Mouse (Mus musculus) splenic B cell, adult 2 months (primary cell): ENCODE data around the gene Taf5.

Source experiments
- DNase-seq: peaks from one replicate; pipeline ENCODE4 v3.0.0-alpha.2; 2011; ENCODE audit warnings: low read depth, low spot score
- H3K27me3 ChIP-seq: 2 replicates; pipeline ENCODE4 v1.6.1; 2012; ENCODE audit warnings: mild to moderate bottlenecking, low read length, moderate library complexity, mixed read lengths; ENCODE audit not compliant: control insufficient read depth, poor library complexity, insufficient read depth, severe bottlenecking
- H3K36me3 ChIP-seq: 2 replicates; pipeline ENCODE4 v1.6.1; 2012; ENCODE audit warnings: mild to moderate bottlenecking, low read length, moderate library complexity, mixed read lengths; ENCODE audit not compliant: control insufficient read depth, poor library complexity, insufficient read depth, severe bottlenecking

Taf5 gene

DNA sequence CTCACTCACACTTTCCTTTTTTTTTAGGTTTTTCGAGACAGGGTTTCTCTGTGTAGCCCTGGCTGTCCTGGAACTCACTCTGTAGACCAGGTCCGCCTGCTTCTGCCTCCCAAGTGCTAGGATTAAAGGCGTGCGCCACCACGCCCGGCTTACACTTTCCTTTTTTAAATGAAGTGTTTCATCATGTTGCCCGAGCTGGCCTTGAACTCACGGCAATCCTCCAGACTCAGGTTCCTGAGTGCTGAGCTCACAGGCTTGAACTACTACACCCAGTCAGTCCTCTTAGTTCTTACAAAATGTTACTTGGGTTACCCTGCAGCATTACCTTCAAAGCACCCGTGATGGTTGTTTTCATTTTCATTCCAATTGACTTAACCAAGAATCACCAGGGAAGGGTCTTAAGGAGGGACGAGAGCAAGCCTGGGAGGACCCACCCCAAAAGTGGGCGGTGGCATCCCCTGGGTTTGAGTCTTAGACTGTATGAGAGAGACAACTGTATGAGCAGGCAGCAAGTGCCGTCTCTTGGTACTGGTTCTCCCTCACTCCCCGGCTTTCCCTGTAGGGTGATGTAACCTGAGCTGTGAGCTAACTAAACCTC lies 20.2 kb upstream of the Taf5 start:
- Histone ChIP-seq H3K27me3 (no peaks in the 10 kb centered on the region), H3K36me3 (peaks cover 8% of the 10 kb centered on the region)
- no peak for DNase-seq

DNA sequence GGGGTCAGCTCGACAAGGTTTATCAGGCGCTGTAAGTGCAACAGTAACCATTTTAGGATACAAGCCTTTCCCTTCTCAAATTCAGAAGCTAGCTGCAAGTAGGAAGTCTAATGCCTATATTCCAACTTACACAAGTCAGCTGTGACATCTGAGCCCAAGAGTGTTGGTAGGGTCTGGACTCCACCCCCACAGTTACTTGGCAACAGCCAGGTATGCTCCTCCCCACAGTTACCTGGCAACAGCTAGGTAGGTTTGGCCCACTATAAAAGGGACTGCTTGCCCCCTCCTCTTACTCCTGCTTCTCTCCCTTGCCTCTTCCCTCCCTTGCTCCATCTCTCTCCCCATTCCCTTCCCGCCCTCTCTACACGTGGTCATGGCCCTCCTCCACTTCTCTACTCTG lies 18.5 kb upstream of the Taf5 start:
- H3K27me3 ChIP-seq: no peaks in the 10 kb centered on the region
- H3K36me3 ChIP-seq: peaks cover 7% of the 10 kb centered on the region
- DNase-seq: no peak

DNA sequence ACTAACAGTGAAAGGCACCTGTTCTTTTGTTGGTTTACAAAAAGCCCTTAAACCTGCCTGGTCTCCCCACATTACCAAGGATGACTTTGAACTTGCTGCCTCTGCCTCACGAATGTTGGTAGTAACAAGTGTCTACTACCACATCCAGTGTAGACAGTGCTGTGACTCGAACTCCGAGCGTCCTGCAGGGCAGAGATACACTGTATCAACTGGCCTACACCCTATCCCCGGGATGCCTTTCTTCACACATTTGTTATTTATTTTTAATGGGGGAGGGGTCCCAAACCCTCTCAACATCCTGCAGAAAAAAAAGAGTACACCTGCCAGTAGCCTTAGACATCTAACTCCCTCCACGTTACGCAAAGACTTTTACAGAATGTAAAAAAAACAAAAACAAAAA lies 17.7 kb upstream of the Taf5 start:
- no peak for DNase-seq

DNA sequence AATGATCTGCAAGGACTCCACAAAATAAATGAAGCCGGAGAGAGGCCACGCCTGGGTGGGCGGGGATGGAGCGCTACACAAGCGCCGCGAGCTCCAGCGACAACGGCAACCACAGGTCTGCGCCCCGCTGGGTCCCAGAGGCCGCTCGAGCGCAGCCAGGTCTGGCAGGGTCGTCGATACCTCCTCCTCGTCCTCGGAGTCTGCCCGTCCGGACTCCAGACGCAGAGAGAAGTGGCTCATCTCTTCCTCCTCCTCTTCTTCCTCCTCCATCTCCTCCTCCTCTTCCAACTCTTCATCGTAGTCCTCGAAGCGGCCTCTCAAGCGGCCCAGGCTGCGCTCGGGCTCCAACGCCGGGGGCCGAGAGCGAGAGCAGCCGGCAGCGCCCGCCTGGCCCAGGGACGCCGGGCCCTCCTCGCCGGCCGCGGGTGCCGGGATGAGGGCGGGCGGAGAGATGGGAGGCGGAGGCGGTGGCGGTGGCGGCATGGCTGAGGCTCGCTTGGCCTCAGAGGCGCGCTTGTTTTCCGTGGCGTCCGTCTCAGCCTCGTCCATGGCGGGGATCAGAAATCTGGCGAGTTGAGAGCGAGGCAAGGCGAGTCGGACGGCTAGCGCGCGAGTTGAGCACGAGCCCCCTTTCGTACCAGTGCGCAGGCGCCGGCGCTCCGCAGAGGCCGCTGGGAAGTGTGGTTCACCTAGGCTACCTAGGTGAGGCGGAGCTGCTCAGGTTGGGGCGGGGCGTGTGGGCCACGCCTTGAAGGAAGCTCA lies 17.1 kb upstream of the Taf5 start, which contains the start of gene Pcgf6:
Gene Pcgf6, minus strand, starts transcription at position 636 of the 762 bp plus-strand sequence.
- DNase-seq: peak; percentile 91
- no peaks in the 10 kb centered on the region for H3K27me3 ChIP-seq
- H3K36me3 ChIP-seq: peaks cover 6% of the 10 kb centered on the region

More for the DNA sequence above, 17.7 kb upstream of the Taf5 start:
- H3K36me3 ChIP-seq: peaks cover 6% of the 10 kb centered on the region
- H3K27me3 ChIP-seq: no peaks in the 10 kb centered on the region

DNA sequence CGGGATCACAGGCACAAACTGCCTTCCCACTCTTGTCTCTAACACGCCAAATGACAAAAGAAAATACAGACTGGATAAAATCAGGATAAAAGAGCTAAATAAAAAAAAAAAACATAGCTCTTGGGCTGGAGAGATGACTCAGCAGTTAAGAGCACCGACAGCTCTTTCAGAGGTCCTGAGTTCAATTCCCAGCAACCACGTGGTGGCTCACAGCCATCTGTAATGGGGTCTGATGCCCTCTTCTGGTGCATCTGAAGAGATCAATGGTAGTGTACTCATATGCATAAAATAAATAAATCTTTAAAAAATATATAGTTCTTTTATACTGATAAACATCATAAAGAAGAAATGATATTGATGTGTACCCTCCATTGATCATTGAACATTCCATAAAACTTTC lies 14.6 kb upstream of the Taf5 start:
- Histone ChIP-seq H3K36me3 (no peaks in the 10 kb centered on the region), H3K27me3 (no peaks in the 10 kb centered on the region)
- DNase-seq: no peak

DNA sequence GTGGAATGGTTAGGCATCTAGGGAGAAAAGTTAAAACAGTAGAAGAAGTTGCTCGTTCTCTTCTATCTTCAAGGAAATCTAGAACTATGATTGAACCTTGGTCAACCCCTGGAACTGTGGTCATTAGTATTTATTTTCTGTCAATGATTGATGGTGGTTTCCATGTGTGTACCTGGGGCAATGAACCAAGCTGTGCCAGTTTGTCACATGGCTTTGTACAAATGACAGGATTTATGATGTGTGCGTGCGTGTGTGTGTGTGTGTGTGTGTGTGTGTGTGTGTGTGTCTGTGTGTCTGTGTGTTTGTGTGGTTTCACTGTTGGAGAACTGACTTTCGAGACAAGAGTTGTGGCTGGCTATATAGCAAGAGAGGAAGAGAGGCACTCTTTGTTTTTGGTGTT lies 14.1 kb upstream of the Taf5 start:
- DNase-seq: no peak
- Histone ChIP-seq H3K27me3 (no peaks in the 10 kb centered on the region), H3K36me3 (no peaks in the 10 kb centered on the region)

DNA sequence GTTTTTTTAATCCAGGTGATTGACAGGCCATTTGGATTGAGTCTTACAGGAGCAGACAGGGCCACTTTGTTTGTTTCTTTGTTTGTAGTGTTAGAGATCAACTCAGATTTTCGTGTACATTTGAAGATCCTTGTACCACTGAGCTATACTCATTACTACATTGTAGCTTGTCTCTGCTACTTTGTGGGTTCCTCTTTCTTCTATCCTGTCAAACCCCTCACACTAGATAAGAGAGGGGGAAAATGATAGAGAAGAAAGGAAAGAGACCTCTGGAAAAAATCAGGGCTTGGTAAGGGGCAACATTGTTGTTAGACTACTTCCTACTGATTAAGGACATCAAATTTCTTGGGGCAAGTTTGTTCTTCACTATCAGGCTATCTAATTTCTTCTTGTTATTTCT lies 9.9 kb upstream of the Taf5 start:
- H3K27me3 ChIP-seq: no peaks in the 10 kb centered on the region
- no peak for DNase-seq

DNA sequence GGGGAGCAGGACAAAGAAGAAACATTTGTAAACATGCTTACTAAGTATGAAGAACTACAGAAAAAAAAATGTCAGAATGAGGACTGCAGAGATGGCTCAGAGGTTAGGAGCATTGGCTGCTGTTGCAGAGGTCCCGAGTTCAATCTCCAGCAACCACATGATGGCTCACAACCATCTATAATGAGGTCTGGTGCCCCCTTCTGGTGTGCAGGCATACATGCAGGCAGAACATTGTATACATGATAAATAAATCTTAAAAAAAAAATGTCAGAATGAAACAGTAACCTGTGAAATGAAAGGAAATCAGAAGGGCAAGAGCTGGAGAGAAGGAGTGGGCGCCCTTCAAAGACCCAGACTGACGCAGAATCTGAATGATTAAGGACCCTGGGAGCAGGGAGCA lies 1.7 kb upstream of the Taf5 start:
- no peaks in the 10 kb centered on the region for H3K27me3 ChIP-seq
- H3K36me3 ChIP-seq: no peaks in the 10 kb centered on the region
- DNase-seq: no peak

More for the DNA sequence above, 9.9 kb upstream of the Taf5 start:
- no peaks in the 10 kb centered on the region for H3K36me3 ChIP-seq

DNA sequence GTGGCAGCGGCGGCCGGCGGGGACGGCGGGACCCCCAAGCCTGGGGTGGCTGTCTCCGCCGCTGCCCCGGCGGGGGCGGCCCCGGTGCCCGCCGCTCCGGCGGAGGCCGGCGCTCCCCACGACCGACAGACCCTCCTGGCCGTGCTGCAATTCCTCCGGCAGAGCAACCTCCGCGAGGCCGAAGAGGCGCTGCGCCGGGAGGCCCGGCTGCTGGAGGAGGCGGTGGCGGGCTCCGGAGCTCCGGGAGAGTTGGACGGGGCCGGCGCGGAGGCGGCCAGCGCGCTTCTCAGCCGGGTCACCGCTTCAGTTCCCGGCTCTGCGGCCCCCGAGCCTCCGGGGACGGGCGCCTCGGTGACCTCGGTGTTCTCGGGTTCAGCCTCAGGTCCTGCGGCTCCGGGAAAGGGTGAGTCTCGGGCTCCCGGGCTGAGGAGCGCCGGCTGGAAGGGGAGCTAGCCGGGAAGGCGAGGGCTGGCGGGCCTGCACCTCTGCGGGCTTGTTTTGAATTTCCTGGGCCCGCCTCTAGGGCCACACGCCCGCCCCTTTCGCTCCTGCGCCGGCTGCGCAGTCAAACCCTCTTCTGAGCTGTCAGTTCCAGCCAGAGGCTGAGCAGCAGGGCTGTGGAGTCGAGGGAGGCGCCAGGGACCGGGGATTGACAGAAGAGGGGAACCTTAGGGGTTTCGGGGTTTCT lies 522 bp downstream of the Taf5 start:
- Histone ChIP-seq H3K27me3 (no peaks in the 10 kb centered on the region), H3K36me3 (peaks cover 12% of the 10 kb centered on the region; the same call in 1 of the 2 replicates)
- DNase-seq: peak; percentile 83

DNA sequence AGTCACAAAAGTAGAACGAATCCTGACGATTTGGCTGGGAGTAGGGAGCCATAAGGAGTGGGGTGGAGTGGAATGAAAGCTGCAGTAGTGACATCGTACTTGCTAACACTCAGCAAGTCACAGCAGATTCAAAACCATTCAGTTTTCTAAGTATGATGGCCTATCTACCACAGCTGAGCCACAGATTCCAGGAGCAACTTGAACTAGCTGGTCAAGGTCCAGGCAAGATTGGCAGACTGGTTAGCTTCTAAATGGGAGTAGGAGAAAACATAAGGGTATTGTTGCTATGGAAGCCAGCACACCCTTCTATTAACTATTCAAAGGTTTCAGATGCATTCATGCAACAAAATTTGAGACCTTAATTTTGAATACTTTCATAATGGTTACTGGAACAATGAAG lies 20.7 kb downstream of the Taf5 start:
- DNase-seq: no peak
- Histone ChIP-seq H3K36me3 (peaks cover 5% of the 10 kb centered on the region; the same call in 1 of the 2 replicates), H3K27me3 (no peaks in the 10 kb centered on the region)

DNA sequence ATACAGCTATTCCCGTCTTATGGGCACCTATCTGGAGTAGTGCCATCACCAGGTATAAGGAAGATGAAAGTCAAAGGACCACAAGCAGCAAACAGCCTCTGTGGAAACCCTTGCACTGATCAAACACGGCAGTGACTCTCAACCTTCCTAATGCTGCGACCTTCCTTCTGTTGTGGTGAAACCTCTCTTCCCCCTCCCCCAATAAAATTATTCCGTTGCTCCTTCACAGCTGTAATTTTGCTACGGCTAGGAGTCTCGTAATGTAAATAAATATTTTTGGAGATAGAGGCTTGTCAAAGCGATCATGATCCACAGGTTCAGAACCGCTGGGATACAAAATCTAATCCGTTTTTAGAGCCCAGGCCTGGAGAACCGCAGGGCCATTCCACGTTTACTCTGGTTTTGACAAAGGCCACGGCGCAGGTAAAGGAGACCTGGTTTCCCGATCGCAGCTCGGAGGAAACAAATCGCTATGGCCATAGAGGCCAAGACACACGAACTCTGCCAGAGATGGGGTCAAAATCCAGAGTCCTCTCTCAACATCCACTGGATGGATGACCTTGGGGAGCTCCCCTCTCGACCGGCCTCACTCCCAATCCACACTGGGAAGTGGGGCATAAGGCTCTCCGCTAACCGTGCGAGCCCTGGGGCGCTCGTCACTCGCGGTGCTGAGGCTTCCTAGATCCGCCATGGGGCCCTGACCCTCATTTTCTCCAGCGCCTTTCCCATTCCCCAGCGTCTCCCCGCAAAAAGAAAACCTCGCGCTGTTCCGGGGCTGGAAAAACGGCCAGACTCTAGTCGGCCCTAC lies 22.4 kb downstream of the Taf5 start:
- Histone ChIP-seq H3K27me3 (no peaks in the 10 kb centered on the region), H3K36me3 (peaks cover 5% of the 10 kb centered on the region; the same call in 1 of the 2 replicates)
- peak; percentile 35 for DNase-seq

DNA sequence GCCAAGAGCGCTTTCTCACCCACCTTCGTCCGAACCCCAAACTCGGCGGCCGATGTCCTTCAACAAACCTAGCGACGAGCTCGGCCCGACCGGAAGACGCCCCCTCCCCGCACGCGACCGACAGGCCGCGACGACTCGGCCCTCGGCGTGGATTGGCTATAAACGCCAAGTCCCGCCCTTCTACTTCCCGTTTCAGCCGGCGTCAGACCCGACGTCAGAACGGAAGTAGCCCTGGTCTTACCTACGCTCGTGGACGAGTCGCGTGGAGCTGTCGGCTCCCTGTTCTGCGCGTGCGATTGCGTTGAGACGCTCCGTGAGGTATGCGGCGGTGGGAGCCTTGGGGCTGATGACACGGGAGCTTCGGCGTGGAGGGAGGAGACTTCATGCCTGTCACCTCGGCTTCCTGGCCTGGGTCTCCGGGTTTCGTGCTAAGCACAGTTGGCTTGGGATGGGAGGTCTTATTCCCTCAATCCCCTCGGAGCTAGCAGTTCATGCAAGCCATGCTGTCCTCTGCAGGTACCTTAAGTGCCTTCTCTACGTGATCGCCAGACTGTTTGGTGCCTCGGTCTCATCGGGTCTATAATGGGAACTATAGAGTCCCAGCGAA lies 23.1 kb downstream of the Taf5 start, which contains the start of the genes Usmg5 and Pdcd11:
Gene Usmg5, minus strand, starts transcription at position 98 of the 607 bp plus-strand sequence.
Gene Pdcd11, plus strand, starts transcription at position 219 of the 607 bp plus-strand sequence.
- Histone ChIP-seq H3K27me3 (no peaks in the 10 kb centered on the region), H3K36me3 (peaks cover 5% of the 10 kb centered on the region; the same call in 1 of the 2 replicates)
- peak; percentile 97 for DNase-seq

DNA sequence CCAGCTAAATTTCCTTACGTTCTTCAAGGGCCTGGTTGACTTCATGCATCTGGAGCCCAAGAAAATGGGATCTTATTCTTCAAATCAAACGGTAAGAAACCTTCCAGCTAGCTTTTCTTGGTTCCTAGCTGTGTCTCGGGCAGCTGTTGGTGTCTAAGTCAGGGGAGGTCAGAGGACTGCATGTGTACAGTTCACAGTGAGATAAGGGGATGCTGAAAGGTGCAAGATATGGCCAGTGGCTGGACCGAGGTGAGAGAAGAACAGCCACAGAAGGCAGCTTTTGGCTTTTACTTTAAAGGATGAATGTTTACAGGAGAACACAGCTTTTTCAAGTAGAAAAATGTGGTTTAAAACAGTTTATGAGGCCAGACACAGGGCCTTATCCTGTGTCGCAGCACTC lies 33.5 kb downstream of the Taf5 start:
- no peak for DNase-seq

DNA sequence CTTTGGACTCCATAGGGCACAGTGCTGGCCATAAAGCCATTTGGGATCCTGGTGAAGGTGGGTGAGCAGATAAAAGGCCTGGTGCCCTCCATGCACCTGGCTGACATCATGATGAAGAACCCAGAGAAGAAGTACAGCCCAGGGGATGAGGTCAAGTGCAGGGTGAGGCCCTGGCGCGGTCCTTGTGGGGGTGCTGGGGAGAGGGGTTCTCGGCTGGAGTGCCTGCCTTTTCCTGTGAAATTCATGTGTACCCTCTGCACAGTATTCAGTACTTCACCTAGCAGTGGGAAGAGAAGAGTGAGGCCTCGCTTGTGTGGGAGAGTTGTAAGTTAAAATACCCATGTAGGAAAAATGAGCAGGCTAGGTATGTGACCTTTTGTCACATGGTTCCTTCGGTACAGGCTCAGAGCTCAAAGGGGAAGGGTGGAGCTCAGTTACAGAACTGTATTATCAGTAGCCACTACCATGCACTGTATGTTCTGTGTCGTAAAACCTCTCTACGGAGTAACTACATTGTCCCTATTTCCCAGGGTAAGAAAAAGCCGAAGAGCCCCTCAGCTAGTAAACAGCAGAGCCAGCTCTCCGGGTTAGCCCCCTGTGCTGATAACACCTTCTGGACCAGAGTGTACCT lies 37.2 kb downstream of the Taf5 start:
- no peaks in the 10 kb centered on the region for H3K27me3 ChIP-seq
- DNase-seq: no peak
- H3K36me3 ChIP-seq: peaks cover 18% of the 10 kb centered on the region

More for the DNA sequence above, 33.5 kb downstream of the Taf5 start:
- Histone ChIP-seq H3K27me3 (no peaks in the 10 kb centered on the region), H3K36me3 (peaks cover 14% of the 10 kb centered on the region)
